Mouse (Mus musculus) frontal cortex, adult 2 months (tissue): Measurements from ENCODE around the gene Slc16a12. TPM values are rescaled to one million over a fixed set of nuclear protein-coding genes. Genes with fewer than 3 reads are reported as not detected.

Experiments
- DNase-seq, 2 experiments: peaks; one replicate each; pipeline ENCODE4 v3.0.0; 2022; ENCODE audit warnings: low spot score in 1 of 2; ENCODE audit errors: extremely low spot score in 1 of 2
- polyA plus RNA-seq: library from polyadenylated mRNA; depleted of rRNA; stranded (reverse); fragments of >200 nt; gene quantifications from 2 replicates; pipeline ENCODE4 v1.2.3, GENCODE M21; 2012

The Slc16a12 gene
- polyA plus RNA-seq, 1 experiment: 2.5 TPM

GRCm38 (mm10) chr19:34729505-34729904, 17.6 kb downstream of the Slc16a12 start:
- no peak for DNase-seq

- no peak for DNase-seq
Measured at GRCm38 (mm10) chr19:34726254-34726962, 20.7 kb downstream of the Slc16a12 start.

- no peak for DNase-seq
Measured at GRCm38 (mm10) chr19:34725418-34725817, 21.7 kb downstream of the Slc16a12 start.

DNA sequence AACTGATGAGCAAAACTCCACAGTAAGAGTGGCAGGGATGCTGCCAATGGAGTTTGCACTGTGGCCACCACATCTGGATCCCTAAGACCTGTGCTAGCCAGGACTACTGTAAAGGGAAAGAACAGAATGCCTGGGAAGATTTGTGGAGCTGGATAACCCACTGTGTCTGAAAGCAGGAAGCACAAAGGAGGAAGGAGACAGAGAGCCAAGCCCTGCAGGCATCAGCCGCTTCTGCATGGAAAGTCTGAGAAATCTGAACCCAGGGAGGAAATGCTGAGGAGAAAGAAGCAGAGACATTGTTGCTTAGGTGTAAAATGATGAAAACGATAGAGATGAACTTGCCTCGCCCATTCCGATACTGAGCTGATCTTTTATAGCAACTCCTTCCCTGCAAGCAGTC, 22.5 kb downstream of the Slc16a12 start:
- no peak for DNase-seq

DNA sequence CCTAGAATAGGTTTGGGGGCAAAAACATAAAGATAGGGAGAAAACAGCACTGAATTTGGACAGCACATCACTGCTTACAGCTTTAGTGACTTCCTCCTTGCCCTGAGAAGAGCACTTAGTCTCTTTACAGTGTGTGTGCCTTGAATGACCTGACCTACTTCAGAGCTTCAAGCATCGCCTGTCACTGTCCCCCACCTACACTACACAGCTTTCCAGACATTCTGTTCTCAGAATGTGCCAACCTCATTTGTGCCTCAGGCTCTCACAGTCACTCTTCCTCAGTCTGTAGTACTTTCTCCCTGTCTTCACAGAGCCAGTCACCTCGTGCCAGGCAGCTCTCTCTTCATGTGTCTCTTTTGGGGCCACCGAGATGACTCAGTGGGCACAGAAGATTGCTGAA, 24.5 kb downstream of the Slc16a12 start:
- DNase-seq: no peak

DNA sequence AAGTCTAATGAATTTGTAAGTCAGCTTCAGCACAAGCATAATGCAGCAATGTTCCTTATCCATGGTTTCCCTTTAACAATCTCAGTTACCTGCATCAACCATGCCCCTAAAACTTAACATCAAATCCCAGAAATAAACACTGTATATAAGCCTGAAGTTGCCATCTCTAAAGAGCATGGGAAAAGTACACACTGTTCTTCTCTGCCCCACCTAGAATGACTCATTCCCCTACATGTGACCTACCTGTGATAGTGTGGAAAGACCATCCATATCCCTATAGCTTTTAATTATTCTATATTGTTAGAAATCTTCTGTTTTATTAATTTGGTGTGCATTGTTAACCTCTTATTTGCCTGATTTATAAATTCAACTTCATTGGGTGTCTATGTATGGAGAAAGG, 27.0 kb downstream of the Slc16a12 start:
- DNase-seq: no peak

DNA sequence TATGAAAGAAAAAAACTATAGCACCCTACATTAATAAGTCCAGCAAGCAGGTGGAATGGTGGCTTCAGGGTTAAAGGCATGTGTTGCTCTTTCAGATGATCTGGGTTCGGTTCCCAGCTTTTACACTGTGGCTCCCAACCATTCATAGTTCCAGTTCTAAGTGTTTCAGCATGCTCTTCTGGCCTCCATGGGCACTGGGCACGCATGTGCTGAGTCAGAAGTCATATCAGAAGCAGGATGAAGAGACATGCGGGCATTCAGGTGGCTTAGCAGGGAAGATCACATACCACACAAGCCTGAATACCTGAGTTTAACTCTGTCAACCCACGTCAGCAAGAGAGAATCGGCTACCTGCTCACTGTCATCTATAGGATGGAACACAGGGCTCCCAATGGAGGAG, 28.1 kb downstream of the Slc16a12 start:
- no peak for DNase-seq

GRCm38 (mm10) chr19:34718478-34718877, 28.6 kb downstream of the Slc16a12 start:
- DNase-seq: no peak

DNA sequence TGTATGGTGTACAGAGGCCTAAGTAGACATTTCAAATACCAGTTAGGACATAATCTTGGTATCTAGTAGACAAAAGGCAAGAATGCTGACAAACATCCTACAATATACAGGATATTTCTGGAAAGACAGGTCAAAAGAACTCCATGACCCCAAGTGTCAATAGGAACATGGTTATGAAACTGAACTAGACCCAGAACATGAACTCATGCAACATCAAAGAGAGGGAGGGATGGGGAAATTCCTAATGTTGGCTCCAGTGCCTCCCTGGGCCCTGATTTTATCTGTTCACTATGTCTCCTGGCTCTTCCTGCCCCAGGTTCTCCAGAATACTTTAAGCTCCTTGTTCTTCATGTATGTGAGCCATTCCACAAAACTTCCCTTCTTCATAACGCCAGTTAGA, 31.2 kb downstream of the Slc16a12 start:
- no peak for DNase-seq

GRCm38 (mm10) chr19:34714250-34714666, 32.8 kb downstream of the Slc16a12 start:
- no peak for DNase-seq

DNA sequence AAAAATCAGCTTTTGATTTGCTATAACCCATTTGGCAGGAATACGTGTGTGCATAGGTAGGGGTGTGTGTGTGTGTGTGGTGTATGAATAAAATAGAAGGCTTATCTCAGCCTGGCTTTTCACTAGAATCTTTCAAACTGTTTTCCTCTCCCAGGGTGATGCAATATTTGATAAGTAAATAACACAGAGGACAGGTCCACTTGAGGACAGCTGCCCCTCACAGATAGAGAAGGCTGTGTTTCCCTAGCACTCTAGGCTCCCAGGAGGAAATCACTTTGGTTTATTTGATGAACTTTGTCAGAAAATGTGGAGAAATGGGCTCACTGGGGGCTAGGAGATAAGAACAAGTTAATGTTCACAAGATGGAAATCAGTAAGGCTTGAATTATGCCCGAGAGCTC, 35.0 kb downstream of the Slc16a12 start:
- DNase-seq: no peak

DNA sequence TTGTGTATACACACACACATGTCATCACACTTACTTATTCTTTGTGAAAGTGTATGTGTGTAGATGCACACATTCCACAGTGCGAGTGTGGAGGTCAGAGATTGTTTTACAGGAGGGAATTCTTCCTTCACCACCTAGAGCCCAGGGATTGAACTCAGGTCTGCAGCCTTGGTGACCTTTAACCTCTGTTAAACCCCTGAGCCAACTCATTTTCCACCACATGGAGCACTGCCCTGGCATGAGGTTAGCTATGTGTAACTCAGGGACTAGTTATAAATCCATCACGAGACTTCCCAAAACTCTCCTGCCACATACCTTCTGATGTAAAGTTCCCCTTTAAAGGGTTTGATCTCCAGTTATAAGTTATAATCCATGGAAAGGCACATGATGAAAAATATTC, 38.9 kb downstream of the Slc16a12 start:
- DNase-seq: no peak

DNA sequence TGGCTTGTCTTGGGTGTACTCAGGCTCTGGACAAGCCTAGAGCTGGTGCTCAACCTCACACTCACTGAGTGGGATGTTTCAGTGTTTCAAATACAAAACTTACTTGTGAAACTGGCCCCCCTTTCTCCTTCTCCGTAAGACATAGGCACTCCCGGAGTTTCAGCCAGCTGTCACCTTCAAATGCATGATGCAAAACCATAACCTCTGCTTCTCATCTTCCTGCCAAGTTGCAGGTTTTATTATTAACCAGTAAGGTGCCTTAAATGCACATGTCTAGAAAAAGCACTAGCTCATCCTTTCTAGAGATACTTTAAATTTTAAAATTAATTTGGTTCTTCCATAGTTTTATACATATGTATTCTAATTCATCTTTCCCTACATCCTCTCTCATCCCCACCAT, 39.5 kb downstream of the Slc16a12 start:
- DNase-seq: no peak

DNA sequence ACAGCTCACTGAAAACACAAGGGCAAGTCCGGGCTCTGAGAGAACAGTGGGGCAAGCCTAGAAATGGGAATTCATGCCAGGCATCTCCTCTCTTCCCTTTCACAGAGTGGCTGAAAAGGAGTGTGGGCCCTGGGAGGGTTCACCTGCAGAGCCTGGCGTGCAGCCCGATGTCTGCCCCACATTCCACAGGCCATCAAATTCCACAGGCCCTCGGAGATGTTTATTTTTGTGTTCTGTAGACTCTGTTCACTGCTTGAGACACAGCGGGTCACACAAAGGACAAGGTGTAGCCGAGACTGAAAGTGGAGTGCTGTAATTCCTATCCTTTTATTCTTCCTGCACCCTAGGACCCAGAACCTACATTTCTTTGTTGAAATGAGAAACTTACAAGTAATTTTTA, 40.8 kb downstream of the Slc16a12 start:
- DNase-seq: no peak

DNA sequence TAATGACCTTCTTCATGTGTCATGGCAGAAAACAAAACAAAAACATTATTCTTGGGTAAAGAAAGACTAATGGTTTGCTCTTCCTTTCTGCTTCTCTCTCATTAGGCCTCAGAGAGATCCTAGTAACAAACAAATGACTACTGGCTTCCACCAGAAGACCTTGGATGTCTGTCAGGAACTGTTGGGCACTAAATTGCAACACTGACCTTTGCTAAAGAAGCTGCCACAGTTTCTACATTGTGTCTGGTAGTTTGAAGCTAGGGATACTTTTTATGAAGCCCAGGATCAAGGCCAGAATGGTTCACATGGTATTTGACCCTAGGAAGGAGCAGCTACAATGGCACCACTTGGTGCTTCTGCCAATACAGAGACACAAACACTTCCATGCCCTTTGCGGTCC, 41.9 kb downstream of the Slc16a12 start:
- no peak for DNase-seq

- DNase-seq: no peak
Measured at GRCm38 (mm10) chr19:34699300-34699699, 47.8 kb downstream of the Slc16a12 start.

DNA sequence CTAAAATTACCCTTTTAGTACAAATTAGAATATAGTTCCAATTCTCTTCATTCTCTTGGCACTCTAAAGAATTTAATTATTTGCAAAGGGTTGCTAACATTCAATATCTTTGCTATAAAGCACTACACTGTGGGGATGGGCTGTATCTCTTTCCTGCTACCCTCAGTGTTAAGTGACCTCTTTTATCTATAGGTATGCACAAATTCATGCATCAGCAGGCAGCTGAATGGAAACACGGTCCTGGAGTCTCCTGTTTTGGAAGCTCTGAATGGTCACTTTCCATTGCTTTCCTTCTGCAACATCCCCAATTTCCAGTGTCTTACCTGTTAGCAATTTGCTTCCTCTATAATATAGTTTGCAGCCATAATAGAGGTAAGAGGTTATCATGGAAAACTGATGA, 48.2 kb downstream of the Slc16a12 start:
- no peak for DNase-seq

- DNase-seq: no peak
Measured at GRCm38 (mm10) chr19:34698432-34698831, 48.7 kb downstream of the Slc16a12 start.

- no peak for DNase-seq
Measured at GRCm38 (mm10) chr19:34697461-34697860, 49.6 kb downstream of the Slc16a12 start.

DNA sequence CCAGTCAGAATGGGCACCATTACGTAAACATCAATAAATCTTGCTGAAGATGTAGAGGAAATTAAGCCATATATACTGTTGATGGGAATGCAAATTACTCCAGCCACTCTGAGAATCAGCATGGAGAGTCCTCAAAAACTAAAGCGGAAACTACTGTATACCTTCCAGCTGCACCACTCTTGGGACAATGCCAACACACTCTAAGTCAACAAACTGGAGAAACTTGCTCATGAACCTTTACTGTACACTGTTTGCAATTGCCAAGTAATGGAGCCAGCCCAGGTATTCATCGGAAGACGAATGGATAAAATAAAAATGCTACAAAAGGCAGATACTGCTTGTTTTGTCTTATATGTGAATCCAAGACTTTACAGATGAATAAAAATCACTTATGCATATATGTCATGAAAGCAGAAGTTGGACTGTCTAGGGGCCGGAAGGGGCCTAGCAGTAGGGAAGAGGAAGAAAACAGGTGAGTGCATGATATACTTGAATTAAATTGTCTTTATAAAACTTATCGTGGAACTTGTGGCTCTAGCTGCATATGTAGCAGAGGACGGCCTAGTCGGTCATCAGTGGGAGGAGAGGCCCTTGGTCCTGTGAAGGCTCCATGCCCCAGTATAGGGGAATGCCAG, 50.6 kb downstream of the Slc16a12 start:
- DNase-seq: no peak

DNA sequence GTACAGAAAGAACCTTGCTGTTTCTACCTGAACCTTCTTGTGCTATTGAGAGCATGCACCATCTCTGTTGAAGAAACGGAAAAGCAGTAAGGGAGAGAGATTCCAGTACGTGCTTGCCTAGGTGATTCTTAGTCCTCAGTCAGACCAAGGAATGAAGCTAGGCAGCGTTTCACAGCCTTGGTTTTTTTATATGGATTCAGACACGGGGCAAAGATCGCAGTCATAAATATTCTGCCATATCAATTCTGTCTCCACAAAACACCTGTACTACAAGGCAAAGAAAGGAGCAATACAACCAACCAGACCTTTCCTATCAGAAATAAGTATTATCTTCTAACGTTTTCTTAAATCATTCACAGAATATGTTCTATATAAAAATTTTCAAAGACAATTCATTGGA, 55.7 kb downstream of the Slc16a12 start:
- DNase-seq: no peak

- no peak for DNase-seq
Measured at GRCm38 (mm10) chr19:34685530-34685929, 61.6 kb downstream of the Slc16a12 start.
